8 mouse cellular contexts compared by ENCODE assay signal in the genomic region with DNA sequence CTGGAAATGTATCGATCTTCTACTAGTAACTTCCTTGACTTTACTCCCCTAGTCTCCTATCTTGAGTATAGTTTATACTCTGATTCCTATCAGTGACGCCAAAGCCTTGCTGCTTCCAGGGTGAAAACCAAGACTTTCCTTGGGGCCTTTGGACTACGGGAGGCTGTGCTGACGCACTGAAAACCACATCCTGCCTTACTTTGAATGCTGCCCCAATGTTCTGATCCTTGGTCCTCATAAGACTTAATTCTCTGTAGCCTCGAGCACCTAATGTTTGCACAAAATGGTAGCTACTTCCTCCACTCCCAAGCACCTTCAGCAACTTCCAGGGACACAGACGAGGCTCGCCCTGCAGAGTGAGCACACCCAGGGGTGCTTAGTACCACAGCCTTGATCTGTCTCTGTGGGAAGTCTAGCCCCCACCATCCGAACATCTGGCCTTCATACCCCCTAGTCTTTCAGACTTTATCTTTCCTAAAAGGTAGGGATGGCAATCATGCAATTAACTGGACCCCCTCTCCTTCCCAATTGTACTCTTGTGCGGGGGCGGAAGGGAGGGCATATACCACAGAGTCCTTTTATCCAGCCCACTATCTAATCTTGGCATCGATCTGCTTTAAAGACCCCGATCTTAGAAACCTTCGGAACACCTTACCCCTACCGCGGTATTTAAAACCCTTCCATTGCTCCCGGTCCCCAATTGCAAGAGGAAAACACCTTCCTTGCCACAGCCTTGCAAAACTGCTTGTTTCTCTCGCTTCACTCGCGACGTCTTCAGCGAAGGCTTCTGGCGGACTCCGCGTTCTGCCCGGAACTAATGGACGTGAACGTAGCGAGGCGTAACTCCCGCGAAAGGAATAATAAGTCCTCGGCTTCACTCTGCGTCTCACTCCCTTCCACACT. TPM values are rescaled to one million over a fixed set of nuclear protein-coding genes. Genes with fewer than 3 reads are reported as not detected.
DNase-seq lines count a peak whose midpoint lies in the region; ATAC-seq and TF ChIP-seq lines count a peak whose summit lies in the region.

No protein-coding gene starts in this region.

- no peaks in the 10 kb centered on the region for H3K36me3 ChIP-seq in kidney, embryonic 14.5 days (ENCODE audit: control insufficient read depth, insufficient read depth, low read length)
- no peaks in the 10 kb centered on the region for H3K36me3 ChIP-seq in heart, postnatal 0 days (replicated peaks; ENCODE audit: control insufficient read depth, insufficient read depth, low read length)

- ATAC-seq in kidney, embryonic 14.5 days (ENCODE audit: low FRiP score, low TSS enrichment): peak; percentile 2; the same call in 1 of the 2 replicates
- no peak for ATAC-seq in heart, postnatal 0 days (ENCODE audit: insufficient read depth, low read depth)
- ATAC-seq in megakaryocyte-erythroid progenitor cell, adult 5-6 weeks (replicated peaks; ENCODE audit: low FRiP score, low TSS enrichment, poor library complexity, severe bottlenecking): peak; percentile 18

- H3K9me3 ChIP-seq in kidney, embryonic 14.5 days (ENCODE audit: control insufficient read depth, low read length): no peaks in the 10 kb centered on the region
- no peaks in the 10 kb centered on the region for H3K9me3 ChIP-seq in heart, postnatal 0 days (replicated peaks; ENCODE audit: control insufficient read depth, low read length)

- no peak for TF ChIP-seq CTCF in heart, postnatal 0 days (IDR thresholded peaks at IDR 0.05; ENCODE audit: low read depth)

- H3K9ac ChIP-seq in kidney, embryonic 14.5 days (ENCODE audit: low read depth, low read length): peak overlapping the region; percentile 87
- peak overlapping the region; percentile 68 for H3K9ac ChIP-seq in heart, postnatal 0 days (replicated peaks; ENCODE audit: low read depth, low read length)

- DNase-seq in kidney, adult 18-20 months: no peak
- DNase-seq in MN1 (ENCODE audit: low spot score): peak; percentile 26
- DNase-seq in heart, postnatal 0 days (ENCODE audit: low spot score): no peak
- no peak for DNase-seq in adipocyte (ENCODE audit: low spot score)
- DNase-seq in cerebellum, adult 9-11 months: no peak
- DNase-seq in left cerebral cortex, adult 11 months (ENCODE audit: low spot score): no peak

- whole genome bisulfite sequencing in kidney, embryonic 14.5 days: 11% methylated on average over 33 of the region's 33 CpGs
- WGBS in heart, postnatal 0 days: 10% methylated on average over 33 of the region's 33 CpGs

- H3K27ac ChIP-seq in kidney, embryonic 14.5 days (ENCODE audit: low read depth, low read length): peak overlapping the region; percentile 78
- H3K27ac ChIP-seq in heart, postnatal 0 days (ENCODE audit: low read depth): peak overlapping the region; percentile 81

- peak overlapping the region; percentile 60 for H3K4me2 ChIP-seq in kidney, embryonic 14.5 days (replicated peaks; ENCODE audit: low read depth, low read length)
- peak overlapping the region; percentile 89 for H3K4me2 ChIP-seq in heart, postnatal 0 days (ENCODE audit: low read depth, low read length)

- TF ChIP-seq EP300 in heart, postnatal 0 days (IDR thresholded peaks at IDR 0.05; ENCODE audit: low read depth): no peak

- H3K4me1 ChIP-seq in kidney, embryonic 14.5 days (ENCODE audit: control insufficient read depth, insufficient read depth, low read length): peaks cover 19% of the 10 kb centered on the region
- peaks cover 17% of the 10 kb centered on the region for H3K4me1 ChIP-seq in heart, postnatal 0 days (ENCODE audit: control insufficient read depth, insufficient read depth)

- peak overlapping the region; percentile 94 for H3K4me3 ChIP-seq in kidney, embryonic 14.5 days (ENCODE audit: low read length)
- peak overlapping the region; percentile 73 for H3K4me3 ChIP-seq in heart, postnatal 0 days (ENCODE audit: low read depth, low read length)

- no peaks in the 10 kb centered on the region for H3K27me3 ChIP-seq in kidney, embryonic 14.5 days (ENCODE audit: control insufficient read depth, insufficient read depth, low read length)
- no peaks in the 10 kb centered on the region for H3K27me3 ChIP-seq in heart, postnatal 0 days (ENCODE audit: control insufficient read depth, insufficient read depth, low read length)

RNA-seq across cellular contexts. Expression of gene Gan, which starts 0.8 kb away (rescaled TPM):
- 2.7 and 3.1 TPM in 2 replicates for polyA plus RNA-seq in kidney, embryonic 14.5 days (2014; fragmentation: Nextera tagmentation; extraction: Ambion mirVana)
- total RNA-seq in heart, postnatal 0 days (2014; rRNA removed; ENCODE audit: low replicate concordance): 3.1 and 4.0 TPM in 2 replicates
- 0.60 and 0.99 TPM in 2 replicates for polyA plus RNA-seq in heart, postnatal 0 days (2015; fragmentation: Nextera tagmentation; extraction: Ambion mirVana)
- 9.9 and 14.3 TPM in 2 replicates for total RNA-seq in megakaryocyte-erythroid progenitor cell, adult 5-6 weeks (2014; fragmentation: Nextera tagmentation)
- 4.4 and 6.6 TPM in 2 replicates for total RNA-seq in megakaryocyte-erythroid progenitor cell, adult 5-6 weeks (2017)
